Mouse (Mus musculus) left cerebral cortex, adult 2 months (tissue): Measurements from ENCODE around the gene Mthfd1. TPM values are rescaled to one million over a fixed set of nuclear protein-coding genes. Genes with fewer than 3 reads are reported as not detected.

ENCODE experiments used
- DNase-seq, 2 experiments: peaks; one replicate each; pipeline ENCODE4 v3.0.0; 2021 to 2022; ENCODE audit warnings: low spot score in 2 of 2, mixed read lengths in 1 of 2; ENCODE audit errors: extremely low spot score in 1 of 2
- H3K27ac ChIP-seq: fragments of 200-600 bp; 2 replicates; pipeline ENCODE4 v1.8.1; 2022
- H3K4me3 ChIP-seq: fragments of 200-600 bp; 2 replicates; pipeline ENCODE4 v1.8.1; 2022
- CTCF ChIP-seq: fragments of 200-600 bp; IDR thresholded peaks from 2 replicates; pipeline ENCODE4 v1.8.1; 2022; ENCODE audit warnings: antibody characterized with exemption, mild to moderate bottlenecking, moderate library complexity
- intact Hi-C: fragments of 180-260 bp; cut with DNase I; formaldehyde crosslinking; loops from one replicate; pipeline ENCODE4 v1.15.1; 2025
- total RNA-seq, 2 experiments: library from RNA; stranded (reverse); gene quantifications; 2 replicates each; pipeline ENCODE4 v1.2.3; 2021

Gene Mthfd1
- total RNA-seq, 2 experiments from 2014 or later = 40.0 to 40.3 TPM

- DNase-seq = no peak
- no peak for TF ChIP-seq CTCF
- peak overlapping the region; percentile 68; the same call in 1 of the 2 replicates for H3K27ac ChIP-seq
- intact Hi-C loops = no loop called here
- H3K4me3 ChIP-seq = no peak overlapping the region
These were observed 51.9 kb downstream of the Mthfd1 start for GRCm38 (mm10) chr12:76306852-76307561.

- no peak for TF ChIP-seq CTCF
- Histone ChIP-seq H3K4me3 (no peak overlapping the region), H3K27ac (peak overlapping the region; percentile 68; the same call in 1 of the 2 replicates)
- intact Hi-C loops = no loop called here
- DNase-seq = peak; percentile 41 to 46
These were observed 52.9 kb downstream of the Mthfd1 start for GRCm38 (mm10) chr12:76307964-76308363.

GRCm38 (mm10) chr12:76308436-76308835 is 53.3 kb downstream of the Mthfd1 start:
- no peak for DNase-seq
- TF ChIP-seq CTCF = no peak
- intact Hi-C loops = no loop called here
- Histone ChIP-seq H3K27ac (peak overlapping the region; percentile 63), H3K4me3 (no peak overlapping the region)

- no peak overlapping the region for H3K27ac ChIP-seq
- no peak for TF ChIP-seq CTCF
- DNase-seq = no peak
- intact Hi-C loops = no loop called here
- H3K4me3 ChIP-seq = no peak overlapping the region
These were observed 54.9 kb downstream of the Mthfd1 start for GRCm38 (mm10) chr12:76310007-76310406.

- H3K4me3 ChIP-seq = no peak overlapping the region
- no peak overlapping the region for H3K27ac ChIP-seq
- no peak for TF ChIP-seq CTCF
- DNase-seq = no peak
- intact Hi-C loops = no loop called here
These were observed 55.5 kb downstream of the Mthfd1 start for GRCm38 (mm10) chr12:76310633-76311032.

- no peak overlapping the region for H3K27ac ChIP-seq
- H3K4me3 ChIP-seq = no peak overlapping the region
- no peak for DNase-seq
- TF ChIP-seq CTCF = no peak
- intact Hi-C loops = no loop called here
These were observed 56.1 kb downstream of the Mthfd1 start for GRCm38 (mm10) chr12:76311227-76311626.

- no peak for TF ChIP-seq CTCF
These were observed 56.9 kb downstream of the Mthfd1 start for GRCm38 (mm10) chr12:76311951-76312350.

GRCm38 (mm10) chr12:76318282-76319212 is 63.4 kb downstream of the Mthfd1 start:
- Histone ChIP-seq H3K4me3 (no peak overlapping the region), H3K27ac (peak overlapping the region; percentile 55)
- TF ChIP-seq CTCF = no peak
- intact Hi-C loops = no loop called here
- no peak for DNase-seq

More at GRCm38 (mm10) chr12:76311951-76312350, 56.9 kb downstream of the Mthfd1 start:
- no peak overlapping the region for H3K27ac ChIP-seq
- intact Hi-C loops = no loop called here
- H3K4me3 ChIP-seq = no peak overlapping the region
- no peak for DNase-seq

GRCm38 (mm10) chr12:76324679-76325431 is 69.8 kb downstream of the Mthfd1 start, which contains the start of gene Akap5:
TSS of gene Akap5 (plus strand) at chr12:76324891.
- TF ChIP-seq CTCF = no peak
- intact Hi-C loops = loop anchor here (5.0 kb wide), 1 partner anchor 43 kb away; no protein-coding TSS in a partner anchor
- H3K27ac ChIP-seq = peak within 1 kb of the TSS; percentile 94
- peak; percentile 78 for DNase-seq
- H3K4me3 ChIP-seq = peak within 1 kb of the TSS; percentile 70

GRCm38 (mm10) chr12:76326437-76327220 is 71.5 kb downstream of the Mthfd1 start:
- intact Hi-C loops = loop anchor here (5.0 kb wide), 1 partner anchor 44 kb away; no protein-coding TSS in a partner anchor
- Histone ChIP-seq H3K4me3 (peak overlapping the region; percentile 70), H3K27ac (peak overlapping the region; percentile 94)
- no peak; the same call in 1 of the 2 replicates for TF ChIP-seq CTCF
- DNase-seq = peak; percentile 54
